14 mouse cellular contexts compared by ENCODE assay signal in genomic region chr11:110053681-110054080, GRCm38 (mm10).
DNase-seq lines count a peak whose midpoint lies in the region.
"Had no signal": no experiment of that assay in that cellular context is flagged by ENCODE, and none has a peak within 500 bp of the region (broad histone marks: within the 10 kb centered on the region; RNA-seq: fewer than 3 reads in every experiment).

No protein-coding gene starts in this region.

- peak; percentile 12 for DNase-seq in Muller cell, postnatal 12 days (ENCODE audit: inconsistent ontology term)
- peak; percentile 17 for DNase-seq in ZHBTc4 (ENCODE audit: low read depth, low spot score)
- DNase-seq in right cerebral cortex, postnatal 36 days (ENCODE audit: low spot score in 2 of 2), result no peak
- no peak for DNase-seq in right cerebral cortex, postnatal 10 days (ENCODE audit: low spot score in 2 of 2)
- no peak for DNase-seq in urinary bladder, adult 18-20 months (ENCODE audit: low spot score in 2 of 2)
- DNase-seq: adrenal gland, adult 2 months; adrenal gland, postnatal 10 days; adrenal gland, postnatal 25 days; cerebellum, adult 11 months; cerebellum, adult 18-20 months; cerebellum, adult 8-10 months; cerebellum, postnatal 10 days; cerebellum, postnatal 25 days; forebrain, postnatal 0 days had no signal

Comparison
In these comparisons a context has a peak if more than half of its experiments do, and no peak if none do; other contexts are left out.
1. DNase-seq: peak in Muller cell, postnatal 12 days (single experiment) and ZHBTc4 (single experiment); none in right cerebral cortex, postnatal 36 days (0 of 2), right cerebral cortex, postnatal 10 days (0 of 2) and urinary bladder, adult 18-20 months (0 of 2).